In the genomic region with DNA sequence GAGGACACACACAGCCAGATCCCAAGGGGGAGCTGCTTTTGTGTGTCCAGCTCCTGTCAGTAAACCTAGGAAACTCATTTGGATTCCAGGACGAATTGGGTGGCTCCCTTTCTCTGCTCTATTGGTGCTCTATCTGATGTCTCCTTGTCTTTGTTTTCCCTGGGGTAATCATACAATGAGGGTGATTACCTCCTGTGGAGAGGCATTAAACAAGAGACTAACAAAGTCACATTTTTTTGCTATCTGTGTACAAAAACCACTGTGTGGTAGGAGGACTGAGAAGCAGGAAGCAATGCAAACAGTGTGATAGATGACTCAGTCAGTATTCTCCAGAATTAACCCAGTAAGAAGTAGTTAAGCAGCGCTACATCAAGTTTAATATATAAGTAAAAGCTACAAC, we compare ENCODE assay signal across 27 mouse cellular contexts. TPM values are rescaled to one million over a fixed set of nuclear protein-coding genes. Genes with fewer than 3 reads are reported as not detected.
"Had no signal": no experiment of that assay in that cellular context is flagged by ENCODE, and none has a peak within 500 bp of the region (broad histone marks: within the 10 kb centered on the region; RNA-seq: fewer than 3 reads in every experiment).

No protein-coding gene starts in this region.

- H3K27me3 ChIP-seq: kidney, embryonic 15.5 days; limb, embryonic 12.5 days; limb, embryonic 15.5 days had no signal

- H3K27ac ChIP-seq: kidney, embryonic 15.5 days; limb, embryonic 12.5 days; limb, embryonic 15.5 days; liver, embryonic 14.5 days; macrophage; stomach, postnatal 0 days had no signal

- DNase-seq: kidney, adult 8-10 months; kidney, postnatal 10 days; kidney, postnatal 36 days; left cerebral cortex, postnatal 4 days; liver, postnatal 0 days; lung, embryonic 14.5 days; midbrain, embryonic 14.5 days; right cerebral cortex, adult 18-20 months; right cerebral cortex, postnatal 14 days; right cerebral cortex, postnatal 4 days; thymus, adult 2 months; thymus, postnatal 25 days had no signal

- H3K9ac ChIP-seq: kidney, embryonic 15.5 days; limb, embryonic 12.5 days; limb, embryonic 15.5 days; liver, embryonic 14.5 days; liver, postnatal 0 days; lung, embryonic 14.5 days had no signal

- H3K4me2 ChIP-seq: kidney, embryonic 15.5 days; limb, embryonic 12.5 days; limb, embryonic 15.5 days; liver, embryonic 11.5 days; lung, embryonic 14.5 days; midbrain, embryonic 11.5 days had no signal

- ATAC-seq: liver, postnatal 0 days; lung, postnatal 0 days had no signal

- H3K36me3 ChIP-seq: kidney, embryonic 15.5 days; limb, embryonic 12.5 days; limb, embryonic 15.5 days had no signal

- H3K9me3 ChIP-seq: kidney, embryonic 15.5 days; limb, embryonic 12.5 days; limb, embryonic 15.5 days had no signal

- H3K4me1 ChIP-seq: kidney, embryonic 15.5 days; limb, embryonic 12.5 days; limb, embryonic 15.5 days had no signal

- H3K4me3 ChIP-seq: kidney, embryonic 15.5 days; limb, embryonic 12.5 days; limb, embryonic 15.5 days had no signal

RNA-seq across cellular contexts. Expression of gene Fmr1nb, which starts 21.6 kb away (rescaled TPM):
- total RNA-seq: left cerebral cortex, postnatal 14 days; left cerebral cortex, postnatal 4 days; megakaryocyte-erythroid progenitor cell, adult 5-6 weeks; midbrain, postnatal 0 days had no signal
- polyA plus RNA-seq: kidney, embryonic 15.5 days; limb, embryonic 12.5 days; liver, postnatal 0 days; lung, embryonic 14.5 days; lung, postnatal 0 days; midbrain, embryonic 14.5 days; midbrain, postnatal 0 days; neural tube, embryonic 11.5 days; neural tube, embryonic 14.5 days; stomach, embryonic 14.5 days had no signal
